Mouse (Mus musculus) monocyte, adult 2 months (primary cell): ENCODE measurements around the gene Meaf6.
A peak's percentile ranks its signal among the peaks of the same experiment; 100 is the strongest.

Source experiments
- DNase-seq, 2 experiments: peaks; one replicate each; pipeline ENCODE4 v3.0.0; 2022; ENCODE audit warnings: low spot score in 2 of 2, low read depth in 1 of 2

Gene Meaf6

GRCm38 (mm10) chr4:125138321-125138720, 53.4 kb downstream of the Meaf6 start:
- no peak for DNase-seq

GRCm38 (mm10) chr4:125144211-125144610, 59.3 kb downstream of the Meaf6 start:
- peak in 1 of 2 experiments; percentile 35 for DNase-seq

- DNase-seq = no peak
These were observed 59.7 kb downstream of the Meaf6 start for GRCm38 (mm10) chr4:125144627-125145026.

DNA sequence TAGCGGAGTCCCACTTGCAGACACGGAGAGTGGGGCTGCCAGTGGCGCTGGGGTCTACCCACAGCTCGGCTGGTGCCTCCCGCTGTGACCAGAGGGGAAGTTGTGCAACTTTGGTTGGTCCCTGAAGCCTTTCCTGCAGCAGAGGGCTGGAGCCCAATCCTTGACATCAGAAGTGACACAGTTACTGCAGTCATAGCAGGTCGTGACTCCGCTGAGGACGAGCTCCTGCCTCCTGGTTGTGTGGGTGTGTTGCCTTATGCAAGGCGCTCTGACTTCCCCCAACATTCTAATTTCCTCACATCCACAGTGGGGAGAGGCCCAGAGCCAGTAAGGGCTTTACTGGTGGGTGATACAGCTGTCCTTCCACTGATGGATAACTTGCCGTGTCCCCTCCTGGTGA, 60.3 kb downstream of the Meaf6 start:
- peak; percentile 76 to 81 for DNase-seq

DNA sequence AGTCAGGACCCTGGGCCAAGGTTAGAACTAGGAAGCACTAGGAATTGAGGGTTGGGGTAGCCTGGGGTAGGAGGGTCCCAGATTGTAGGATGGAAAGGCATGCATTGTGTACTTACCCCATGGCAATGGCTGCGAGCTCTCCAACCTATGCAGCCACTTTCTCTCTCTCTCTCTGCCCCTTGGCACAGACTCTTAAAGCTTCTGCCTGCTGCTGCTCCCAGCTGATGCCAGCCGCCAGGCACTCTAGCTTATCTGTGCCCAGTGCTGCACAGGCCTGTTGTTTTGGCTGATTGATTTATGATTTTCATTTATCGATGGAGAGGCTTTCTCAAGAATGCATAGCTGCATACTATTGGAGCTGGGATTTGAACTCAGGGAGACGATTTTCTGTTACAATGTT, 63.0 kb downstream of the Meaf6 start:
- no peak for DNase-seq

DNA sequence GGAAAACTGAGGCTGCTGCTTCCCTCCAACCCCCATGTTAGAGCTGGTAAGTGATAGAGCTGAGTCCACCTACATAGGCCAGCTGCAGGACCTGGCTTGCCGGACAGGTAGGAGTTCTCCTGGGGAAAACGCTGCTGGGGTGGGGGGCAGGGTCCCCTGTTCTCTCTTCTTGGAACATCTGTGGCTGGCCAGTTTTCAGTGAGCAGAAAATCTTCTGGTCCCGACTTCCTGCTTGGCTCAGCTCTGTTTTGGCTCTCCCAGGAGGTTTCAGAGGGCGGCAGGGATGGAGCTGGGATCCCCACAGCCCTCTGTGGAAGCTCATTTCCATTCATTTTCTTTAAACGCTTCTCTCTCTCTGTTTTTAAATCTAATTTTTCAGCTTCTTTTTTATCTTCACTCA, 64.5 kb downstream of the Meaf6 start:
- DNase-seq = no peak

DNA sequence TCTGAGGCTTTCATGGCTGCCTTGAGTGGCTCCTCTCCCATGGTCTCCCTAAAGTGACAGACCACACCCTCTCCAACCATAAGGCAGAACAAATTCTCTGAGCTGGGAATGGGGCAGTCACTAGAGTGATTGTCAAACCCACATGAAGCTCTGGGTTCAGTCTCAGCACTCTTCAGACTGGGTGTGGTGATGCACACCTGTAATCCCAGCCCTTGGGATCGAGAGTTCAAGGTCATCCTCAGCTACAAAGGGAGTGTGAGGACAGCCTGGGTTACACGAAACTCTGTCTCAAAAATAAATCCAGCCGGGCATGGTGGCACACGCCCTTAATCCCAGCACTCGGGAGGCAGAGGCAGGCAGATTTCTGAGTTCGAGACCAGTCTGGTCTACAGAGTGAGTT, 67.5 kb downstream of the Meaf6 start:
- DNase-seq = no peak

GRCm38 (mm10) chr4:125153659-125154241, 68.8 kb downstream of the Meaf6 start:
- no peak for DNase-seq

DNA sequence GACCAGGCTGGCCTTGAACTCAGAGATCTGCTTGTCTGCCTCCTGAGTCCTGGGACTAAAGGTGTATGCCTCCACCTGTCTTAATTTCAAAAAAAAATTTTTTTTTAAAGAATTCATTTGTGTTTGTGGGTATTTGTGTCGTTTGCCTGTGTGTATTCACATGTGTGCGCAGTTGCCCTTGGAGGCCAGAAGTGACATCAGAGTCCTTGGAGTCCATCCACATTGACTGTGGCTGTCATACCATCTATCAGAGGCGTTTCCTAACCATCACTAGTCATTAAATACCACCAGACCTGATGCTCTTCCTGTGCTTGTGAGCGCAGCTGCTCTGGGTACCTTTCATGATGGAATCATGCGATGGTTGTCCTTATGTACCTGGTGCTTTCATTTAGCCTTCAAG, 70.7 kb downstream of the Meaf6 start:
- DNase-seq = no peak

GRCm38 (mm10) chr4:125157322-125157721, 72.4 kb downstream of the Meaf6 start:
- DNase-seq = no peak

- DNase-seq = no peak
These were observed 73.1 kb downstream of the Meaf6 start for GRCm38 (mm10) chr4:125158081-125158480.

- DNase-seq = no peak
These were observed 73.8 kb downstream of the Meaf6 start for GRCm38 (mm10) chr4:125158581-125159317.

DNA sequence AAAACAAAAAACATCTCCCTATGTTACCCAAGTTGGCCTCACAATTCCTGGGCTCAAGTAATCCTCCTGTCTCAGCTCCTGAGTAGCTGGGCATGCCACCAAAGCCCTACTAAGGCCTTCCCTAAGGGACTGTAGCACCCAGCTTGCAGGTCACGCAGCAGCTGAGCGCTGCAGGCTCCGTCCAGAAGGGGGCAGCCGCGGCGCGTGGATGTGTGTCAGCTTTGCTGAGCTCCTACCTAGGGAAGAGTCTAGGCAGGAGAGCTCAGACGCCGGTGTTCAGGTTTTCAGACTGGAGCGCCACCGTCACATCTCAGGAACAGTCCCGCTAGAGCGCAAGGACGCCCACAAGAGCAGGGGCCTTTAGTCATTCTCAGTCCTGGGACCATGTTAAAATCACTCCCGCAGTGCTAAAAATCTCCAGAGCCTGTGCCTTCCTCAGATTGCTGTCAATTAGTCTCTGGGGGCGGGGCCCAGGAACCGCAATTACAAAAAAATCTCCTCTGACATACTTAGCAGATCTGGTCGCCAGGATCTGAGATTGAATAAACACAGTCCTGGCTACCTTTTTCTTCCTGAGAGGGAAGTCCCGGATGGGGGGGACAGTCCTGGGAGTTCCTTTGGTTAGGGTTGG, 75.5 kb downstream of the Meaf6 start:
- peak; percentile 59 to 80 for DNase-seq

DNA sequence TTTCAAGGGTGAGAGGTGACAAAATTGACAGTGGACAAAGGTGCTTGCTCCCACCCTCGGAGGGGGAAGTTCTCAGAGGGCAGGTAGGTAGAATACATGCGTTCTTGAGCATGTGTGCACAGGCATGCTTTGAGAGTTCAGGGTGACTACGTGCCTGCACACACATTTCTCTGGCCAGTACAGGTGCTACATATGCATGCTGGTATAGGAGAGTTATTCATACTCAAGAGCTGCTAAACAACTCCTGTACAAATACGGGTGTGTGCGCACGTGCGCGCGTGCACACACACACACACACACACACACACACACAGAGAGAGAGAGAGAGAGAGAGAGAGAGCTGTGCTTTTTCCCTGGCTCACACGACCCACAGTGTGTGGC, 76.0 kb downstream of the Meaf6 start:
- DNase-seq = no peak

DNA sequence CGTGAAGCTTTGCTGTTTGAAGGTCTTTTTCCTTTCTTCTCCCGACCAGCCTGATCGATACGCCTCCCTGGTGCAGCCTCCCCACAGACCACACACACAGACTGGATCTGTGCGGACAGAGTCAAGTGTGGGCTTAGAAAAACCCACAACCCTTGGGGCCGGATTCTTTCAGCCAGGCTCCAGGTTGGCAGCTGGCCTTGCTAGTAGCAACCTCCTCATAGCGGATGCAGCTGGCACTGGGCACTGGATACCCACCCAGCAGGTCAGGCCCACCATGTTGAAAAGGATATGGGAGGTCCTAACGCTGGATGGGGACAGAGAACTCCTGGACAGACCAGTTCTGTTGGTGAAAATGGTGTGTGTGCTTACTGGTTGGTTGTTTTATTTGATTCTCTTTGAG, 76.5 kb downstream of the Meaf6 start:
- no peak for DNase-seq

GRCm38 (mm10) chr4:125162701-125163100, 77.8 kb downstream of the Meaf6 start:
- no peak for DNase-seq
